Mouse (Mus musculus): ENCODE data around the gene Rtl8c. TPM values are rescaled to one million over a fixed set of nuclear protein-coding genes. Genes with fewer than 3 reads are reported as not detected.

The Rtl8c gene
- not detected for polyA plus RNA-seq (2014; fragmentation: Illumina TruSeq; extraction: RNeasy Lipid Tissue Mini Kit (QIAGEN cat#74804); ENCODE audit: low read depth, low replicate concordance)

DNA sequence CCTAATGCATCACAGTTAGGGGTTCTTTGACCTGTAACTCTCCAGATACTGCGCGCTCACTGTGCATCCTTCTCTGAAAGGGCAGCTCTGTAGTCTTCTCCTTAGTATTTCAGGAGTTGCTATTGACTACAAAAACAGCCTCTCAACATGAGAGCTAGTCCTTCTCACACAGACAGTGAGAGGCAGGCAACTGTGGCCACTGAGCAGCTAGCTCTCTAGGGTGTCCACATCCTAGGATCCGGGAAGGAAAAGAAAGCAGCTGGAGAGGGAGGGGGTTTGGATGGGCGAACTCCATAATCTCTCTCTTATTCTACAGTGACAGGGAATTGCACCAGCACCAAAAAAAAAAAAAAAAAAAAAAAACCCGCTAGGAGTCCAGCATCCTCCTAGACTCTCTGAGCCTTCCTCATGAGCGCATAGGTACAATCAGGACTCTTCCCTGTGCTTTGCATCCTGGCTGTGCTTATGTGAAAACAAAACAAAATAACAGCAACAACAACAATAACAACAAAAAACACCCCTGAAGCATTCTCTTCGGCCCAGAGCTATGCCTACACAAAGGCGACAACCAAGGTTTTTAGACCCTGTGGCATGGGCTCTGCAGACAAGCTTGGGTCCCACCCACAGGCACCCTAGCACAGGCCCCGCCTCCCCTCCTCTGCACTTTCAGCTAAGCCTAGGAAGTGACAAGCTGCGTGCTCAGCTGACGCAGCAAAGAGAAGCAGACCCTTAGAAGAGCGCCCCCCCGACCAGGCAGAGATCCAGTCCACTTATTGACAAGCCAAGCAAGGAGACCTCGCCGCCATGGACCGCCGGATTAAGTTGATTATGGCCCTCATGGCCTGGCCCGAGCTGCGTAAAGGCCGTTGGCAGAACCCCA, at the start of gene Rtl8c:
Gene Rtl8c (plus strand): TSS at position 791 of the 880 bp plus-strand sequence.

GRCm38 (mm10) chrX:53608879-53609278, 1.0 kb downstream of the Rtl8c start, which contains the start of gene Gm14597:
TSS of gene Gm14597 (minus strand) at chrX:53608979.

DNA sequence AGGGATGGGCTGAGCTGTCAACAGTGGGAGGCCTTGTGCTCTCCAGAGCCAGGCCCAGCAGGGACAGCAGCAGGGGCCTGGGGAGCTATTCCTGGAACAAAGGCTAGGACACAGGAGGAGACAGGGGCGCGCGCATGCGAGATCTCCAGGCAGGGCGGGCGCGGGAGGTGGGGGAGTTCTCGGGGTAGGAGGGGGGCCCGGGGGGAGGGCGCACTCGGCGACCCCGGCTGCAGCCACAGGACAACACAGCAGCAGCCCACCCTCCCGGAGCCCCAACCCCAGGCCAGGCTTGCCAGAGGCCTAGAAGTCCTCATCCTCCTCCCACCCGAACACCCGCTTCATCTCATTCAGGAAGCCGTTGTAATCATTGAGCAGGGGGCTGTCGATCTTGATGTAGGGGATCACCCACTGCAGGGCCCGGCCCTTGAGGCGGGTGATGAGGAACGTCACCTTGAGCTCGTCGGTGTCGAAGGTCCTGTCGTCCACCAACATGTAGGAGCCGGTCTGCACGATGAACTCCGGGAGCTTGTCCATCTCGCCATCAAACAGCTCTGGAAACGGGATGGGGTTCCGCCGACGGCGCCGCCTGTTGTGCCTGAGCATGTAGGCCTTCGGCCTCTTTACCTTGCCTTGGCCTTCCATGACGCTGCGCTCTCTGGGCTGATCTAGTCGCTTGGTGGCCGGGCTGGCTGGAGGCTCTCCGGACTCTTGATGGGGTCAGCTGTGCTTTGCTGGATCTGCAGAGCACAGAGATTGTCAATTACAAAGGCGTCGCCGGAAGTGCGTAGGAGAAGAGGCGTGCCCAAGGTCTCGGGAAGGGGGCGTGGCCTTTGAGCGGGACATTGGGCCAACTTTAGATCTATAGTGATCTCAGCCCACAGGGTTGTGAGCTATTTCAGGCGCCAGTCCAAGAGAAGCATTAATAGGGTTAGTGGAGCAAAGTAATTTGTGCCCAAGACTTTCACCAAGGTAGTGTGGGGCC, 35.4 kb downstream of the Rtl8c start, which contains the start of gene Rtl8a:
Gene Rtl8a (minus strand): TSS at position 703 of the 982 bp plus-strand sequence.

Other genes with a start within 250 kb of the Rtl8c start
- 12.3 TPM for gene Mospd1, start 237.5 kb upstream of the Rtl8c start, polyA plus RNA-seq (2014; fragmentation: Illumina TruSeq; extraction: RNeasy Lipid Tissue Mini Kit (QIAGEN cat#74804); ENCODE audit: low read depth, low replicate concordance)
- gene Etd, start 173.1 kb upstream of the Rtl8c start, polyA plus RNA-seq (2014; fragmentation: Illumina TruSeq; extraction: RNeasy Lipid Tissue Mini Kit (QIAGEN cat#74804); ENCODE audit: low read depth, low replicate concordance), result 34.9 TPM
- 12.2 TPM for gene Gm14597, start 947 bp downstream of the Rtl8c start, polyA plus RNA-seq (2014; fragmentation: Illumina TruSeq; extraction: RNeasy Lipid Tissue Mini Kit (QIAGEN cat#74804); ENCODE audit: low read depth, low replicate concordance)
- gene Rtl8a, start 35.6 kb downstream of the Rtl8c start, polyA plus RNA-seq (2014; fragmentation: Illumina TruSeq; extraction: RNeasy Lipid Tissue Mini Kit (QIAGEN cat#74804); ENCODE audit: low read depth, low replicate concordance), result 0.99 TPM
- 0.42 TPM for gene Rtl8b, start 62.4 kb downstream of the Rtl8c start, polyA plus RNA-seq (2014; fragmentation: Illumina TruSeq; extraction: RNeasy Lipid Tissue Mini Kit (QIAGEN cat#74804); ENCODE audit: low read depth, low replicate concordance)
- 20.7 TPM for gene 4930502E18Rik, start 116.8 kb downstream of the Rtl8c start, polyA plus RNA-seq (2014; fragmentation: Illumina TruSeq; extraction: RNeasy Lipid Tissue Mini Kit (QIAGEN cat#74804); ENCODE audit: low read depth, low replicate concordance)
- gene 1700013H16Rik, start 149.8 kb downstream of the Rtl8c start, polyA plus RNA-seq (2014; fragmentation: Illumina TruSeq; extraction: RNeasy Lipid Tissue Mini Kit (QIAGEN cat#74804); ENCODE audit: low read depth, low replicate concordance), result 110 TPM
- not detected for gene Zfp36l3, start 168.4 kb downstream of the Rtl8c start, polyA plus RNA-seq (2014; fragmentation: Illumina TruSeq; extraction: RNeasy Lipid Tissue Mini Kit (QIAGEN cat#74804); ENCODE audit: low read depth, low replicate concordance)
- gene Xlr, start 189.7 kb downstream of the Rtl8c start, polyA plus RNA-seq (2014; fragmentation: Illumina TruSeq; extraction: RNeasy Lipid Tissue Mini Kit (QIAGEN cat#74804); ENCODE audit: low read depth, low replicate concordance), result 10.5 TPM

Data from testis, adult 10 weeks (tissue).